Mouse (Mus musculus): ENCODE results near the gene Ppdpf.

DNA sequence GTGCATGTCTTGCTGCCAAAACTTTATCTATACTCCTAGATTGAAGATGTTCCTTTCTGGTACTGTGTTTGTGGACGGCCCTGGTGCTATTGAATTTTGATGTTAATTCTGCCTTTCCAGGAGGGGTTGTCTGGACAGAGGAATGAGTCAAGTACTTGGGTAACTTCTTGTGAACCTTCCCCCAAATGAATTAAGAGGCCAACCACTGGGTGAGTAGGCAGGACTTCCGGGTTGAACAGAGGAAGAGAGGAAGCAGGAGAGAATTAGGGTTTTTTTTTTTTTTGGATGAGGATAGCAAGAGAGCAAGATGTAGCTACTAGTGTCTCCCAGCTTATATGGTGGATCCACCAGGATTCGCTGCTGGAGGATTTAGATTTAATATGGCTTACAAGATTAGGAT lies 9.0 kb upstream of the Ppdpf start:
- TF ChIP-seq TAL1 (IDR thresholded peaks at IDR 0.05; ENCODE audit: low read length) (no peak), GATA1 (IDR thresholded peaks at IDR 0.05; ENCODE audit: low read length) (no peak)

All from erythroblast, embryonic 14.5 days (primary cell).